Mouse (Mus musculus) brain, embryonic 14.5 days (tissue): Measurements from ENCODE around the gene Ppfia3.
"Not testable (repeated sequence)": the region's sequence is repeated elsewhere in the genome, so short reads cannot be mapped to it uniquely, and the experiment has no call there.

ENCODE experiments used
- CTCF ChIP-seq: fragments of 200-500 bp; IDR thresholded peaks from 2 replicates; pipeline ENCODE4 v1.5.1; 2012; ENCODE audit warnings: inconsistent platforms, mild to moderate bottlenecking, moderate library complexity, borderline replicate concordance; ENCODE audit not compliant: insufficient read depth, insufficient read length; ENCODE audit errors: extremely low read depth
- POLR2A ChIP-seq: fragments of 200-500 bp; IDR thresholded peaks from 2 replicates; pipeline ENCODE4 v1.6.1; 2012; ENCODE audit warnings: mild to moderate bottlenecking, inconsistent platforms, borderline replicate concordance; ENCODE audit not compliant: poor library complexity, insufficient read depth, insufficient read length, severe bottlenecking; ENCODE audit errors: extremely low read depth

GRCm38 (mm10) chr7:45396337-45396775 is 29.5 kb upstream of the Ppfia3 start:
- TF ChIP-seq CTCF, POLR2A: not testable (repeated sequence)
